ENCODE assay signal across 9 mouse cellular contexts in genomic region chr11:63168551-63169258, GRCm38 (mm10). TPM values are rescaled to one million over a fixed set of nuclear protein-coding genes. Genes with fewer than 3 reads are reported as not detected.
DNase-seq lines count a peak whose midpoint lies in the region; ATAC-seq and TF ChIP-seq lines count a peak whose summit lies in the region.
"Had no signal": no experiment of that assay in that cellular context is flagged by ENCODE, and none has a peak within 500 bp of the region (broad histone marks: within the 10 kb centered on the region; RNA-seq: fewer than 3 reads in every experiment).

No protein-coding gene starts in this region.

- H3K27me3 ChIP-seq in kidney, adult 2 months (replicated peaks; ENCODE audit: control insufficient read depth, insufficient read depth, low read length), result no peaks in the 10 kb centered on the region; the same call in 1 of the 2 replicates
- H3K27me3 ChIP-seq in intestine, embryonic 16.5 days (replicated peaks; ENCODE audit: control insufficient read depth, insufficient read depth, low read length), result no peaks in the 10 kb centered on the region

- H3K27ac ChIP-seq in kidney, adult 2 months (ENCODE audit: insufficient read depth, low read depth, low read length), result no peak overlapping the region; the same call in 1 of the 2 replicates
- H3K27ac ChIP-seq in brown adipose tissue, adult 24 weeks (replicated peaks; ENCODE audit: low read depth, low read length), result peak overlapping the region; percentile 72
- peak overlapping the region; percentile 55 for H3K27ac ChIP-seq in intestine, embryonic 16.5 days (ENCODE audit: low read length)
- H3K27ac ChIP-seq: hindbrain, postnatal 0 days had no signal

- H3K4me2 ChIP-seq in intestine, embryonic 16.5 days (ENCODE audit: low read depth, low read length), result peak overlapping the region; percentile 11

- H3K36me3 ChIP-seq in kidney, adult 2 months (ENCODE audit: control insufficient read depth, insufficient read depth, low read length), result no peaks in the 10 kb centered on the region
- no peaks in the 10 kb centered on the region for H3K36me3 ChIP-seq in intestine, embryonic 16.5 days (ENCODE audit: control insufficient read depth, insufficient read depth, low read length)

- H3K4me1 ChIP-seq in kidney, adult 2 months (ENCODE audit: control insufficient read depth, insufficient read depth, low read length), result no peaks in the 10 kb centered on the region; the same call in 1 of the 2 replicates
- H3K4me1 ChIP-seq in brown adipose tissue, adult 24 weeks (ENCODE audit: control insufficient read depth, insufficient read depth, insufficient read length, low read length), result peaks cover 14% of the 10 kb centered on the region
- H3K4me1 ChIP-seq in intestine, embryonic 16.5 days (ENCODE audit: control insufficient read depth, insufficient read depth, low read length), result peaks cover 15% of the 10 kb centered on the region

- TF ChIP-seq POLR2A in kidney, adult 2 months (IDR thresholded peaks at IDR 0.05; ENCODE audit: low read depth, low read length), result no peak

- H3K4me3 ChIP-seq in kidney, adult 2 months (ENCODE audit: insufficient read depth, low read depth, low read length), result no peak overlapping the region
- H3K4me3 ChIP-seq in brown adipose tissue, adult 24 weeks (ENCODE audit: insufficient read depth, low read depth, low read length), result no peak overlapping the region
- H3K4me3 ChIP-seq in intestine, embryonic 16.5 days (ENCODE audit: low read length), result no peak overlapping the region

- DNase-seq in kidney, adult 2 months, result peak; percentile 35
- DNase-seq in kidney, postnatal 25 days, result no peak
- DNase-seq in lung, postnatal 4 days, result peak; percentile 44 to 63
- DNase-seq in left cerebral cortex, postnatal 25 days (ENCODE audit: low spot score in 2 of 2), result no peak
- DNase-seq in urinary bladder, postnatal 25 days (ENCODE audit: low spot score), result no peak
- DNase-seq in spleen, adult 12 weeks (ENCODE audit: low spot score), result no peak

- H3K9ac ChIP-seq in intestine, embryonic 16.5 days (ENCODE audit: low read depth, low read length), result no peak overlapping the region

- H3K9me3 ChIP-seq in intestine, embryonic 16.5 days (ENCODE audit: control insufficient read depth, low read length), result no peaks in the 10 kb centered on the region

- TF ChIP-seq CTCF in kidney, adult 2 months (conservative IDR thresholded peaks at IDR 0.05; ENCODE audit: insufficient read depth, insufficient read length, low read depth, low read length), result no peak

- ATAC-seq in intestine, embryonic 16.5 days, result peak; percentile 69
- ATAC-seq: hindbrain, postnatal 0 days had no signal

- 25% methylated on average over 9 of the region's 9 CpGs for WGBS in kidney, adult 2 months
- WGBS in intestine, embryonic 16.5 days, result 18% methylated on average over 9 of the region's 9 CpGs

- intact Hi-C loops in left cerebral cortex, postnatal 25 days (cut with DNase I), result no loop called here

RNA-seq across cellular contexts. Expression of gene Pmp22, which starts 39.9 kb away (rescaled TPM):
- polyA plus RNA-seq in kidney, adult 2 months (2012; rRNA removed), result 31.1 and 32.5 TPM in 2 replicates
- polyA plus RNA-seq in brown adipose tissue, adult 24 weeks (2012; ENCODE audit: insufficient read depth, insufficient read length, missing spikeins), result 51.2 and 71.0 TPM in 2 replicates
- polyA plus RNA-seq in intestine, embryonic 16.5 days (2015; fragmentation: Nextera tagmentation; extraction: Ambion mirVana), result 110 and 113 TPM in 2 replicates
- total RNA-seq in left cerebral cortex, postnatal 25 days (2021), result 10 to 100 TPM; 26.4 to 34.5 TPM

Comparison
In these comparisons a context has a peak if more than half of its experiments do, and no peak if none do; other contexts are left out.
1. DNase-seq: peak in kidney, adult 2 months (single experiment) and lung, postnatal 4 days (2 of 2); none in kidney, postnatal 25 days (0 of 2), left cerebral cortex, postnatal 25 days (0 of 2), urinary bladder, postnatal 25 days (single experiment) and spleen, adult 12 weeks (single experiment).